Mouse (Mus musculus) myocyte (in vitro differentiated cells): ENCODE data around the gene Rpf1.

Experiments used
- CEBPB ChIP-seq: IDR thresholded peaks from 2 replicates; pipeline ENCODE4 v1.6.1; 2011; ENCODE audit warnings: mild to moderate bottlenecking, moderate library complexity; ENCODE audit not compliant: poor library complexity, insufficient read depth, severe bottlenecking
- POLR2A ChIP-seq: IDR thresholded peaks from one replicate; pipeline ENCODE4 v1.6.1; 2011; ENCODE audit warnings: low read depth, mild to moderate bottlenecking, control low read depth, moderate library complexity; ENCODE audit not compliant: insufficient read length
- REST ChIP-seq: IDR thresholded peaks from one replicate; pipeline ENCODE4 v1.6.1; 2011; ENCODE audit warnings: mild to moderate bottlenecking, control low read depth, moderate library complexity; ENCODE audit not compliant: insufficient read depth, insufficient read length
- USF1 ChIP-seq: IDR thresholded peaks from one replicate; pipeline ENCODE4 v1.6.1; 2011; ENCODE audit warnings: low read depth, mild to moderate bottlenecking, control low read depth, moderate library complexity

DNA sequence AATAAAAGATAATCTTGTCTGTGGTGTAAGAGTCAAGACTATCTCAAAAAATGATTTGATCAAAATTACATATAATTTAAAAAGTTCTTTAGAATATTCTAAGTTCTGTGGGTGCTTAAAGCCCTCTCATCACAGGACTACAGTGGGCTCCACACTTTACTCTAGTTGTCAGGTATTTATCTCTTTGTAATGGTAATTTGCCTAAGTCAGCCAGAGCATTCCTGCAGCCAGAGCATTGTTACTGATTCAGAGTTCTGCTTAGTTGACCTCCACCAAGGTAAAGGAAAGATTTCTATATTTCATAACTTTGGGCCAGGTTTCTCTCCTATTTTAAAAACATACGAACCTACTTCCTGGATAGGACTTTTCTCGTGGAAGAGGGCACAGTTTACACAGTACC, 52.0 kb downstream of the Rpf1 start:
- no peak for TF ChIP-seq REST
- no peak for TF ChIP-seq POLR2A
- TF ChIP-seq CEBPB = no peak
- no peak for TF ChIP-seq USF1
